Mouse (Mus musculus): Measurements from ENCODE around the gene Olfr954.

Olfr954 gene

DNA sequence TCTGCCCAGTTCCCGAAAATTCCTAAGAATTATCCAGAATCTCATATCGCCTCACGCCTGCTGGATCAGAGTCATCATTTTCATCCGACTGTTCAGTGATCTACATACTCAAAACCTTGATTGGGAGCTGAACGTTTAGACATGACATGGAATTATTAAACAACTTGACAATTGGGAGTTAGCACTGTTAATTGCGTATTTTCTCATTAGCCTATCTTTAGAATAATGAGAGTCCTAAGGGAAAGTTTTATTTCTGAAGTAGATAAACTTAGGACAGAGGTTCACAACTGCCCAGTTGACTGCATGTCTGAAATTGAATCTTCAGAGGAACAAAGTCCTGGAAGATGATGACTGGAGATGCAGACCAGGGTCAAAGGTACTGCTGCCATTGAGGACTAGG, at the start of gene Olfr954:
Olfr954 (plus strand) TSS at position 301 of the 400 bp plus-strand sequence.
- DNase-seq (ENCODE audit: low spot score), result no peak

- DNase-seq (ENCODE audit: low spot score), result no peak
Measured at GRCm38 (mm10) chr9:39427048-39427447, 29.5 kb upstream of the Olfr954 start, which contains the start of gene Olfr952. TSS of gene Olfr952 (minus strand) at chr9:39427148.

DNA sequence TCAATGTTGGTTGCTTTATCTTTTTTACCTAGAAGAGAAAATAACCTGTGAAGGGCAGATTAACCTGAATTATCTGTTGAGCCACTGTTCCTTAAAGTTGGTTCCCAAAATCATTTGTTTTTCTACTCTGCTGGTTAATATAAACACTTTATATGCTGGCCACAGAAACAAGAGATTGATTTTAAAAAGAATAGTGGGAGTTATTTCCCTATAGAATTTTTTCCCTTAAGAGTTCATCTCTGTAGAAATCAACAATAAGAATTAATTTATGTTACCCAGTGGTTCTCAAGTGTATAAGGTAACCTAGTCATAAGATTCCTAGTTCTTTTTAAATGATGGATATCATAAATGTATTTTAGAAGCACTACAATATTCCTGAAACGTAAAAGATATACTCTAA, 15.3 kb downstream of the Olfr954 start, which contains the start of gene Olfr955:
Olfr955 (minus strand) TSS at position 101 of the 400 bp plus-strand sequence.
- DNase-seq (ENCODE audit: low spot score), result no peak

DNA sequence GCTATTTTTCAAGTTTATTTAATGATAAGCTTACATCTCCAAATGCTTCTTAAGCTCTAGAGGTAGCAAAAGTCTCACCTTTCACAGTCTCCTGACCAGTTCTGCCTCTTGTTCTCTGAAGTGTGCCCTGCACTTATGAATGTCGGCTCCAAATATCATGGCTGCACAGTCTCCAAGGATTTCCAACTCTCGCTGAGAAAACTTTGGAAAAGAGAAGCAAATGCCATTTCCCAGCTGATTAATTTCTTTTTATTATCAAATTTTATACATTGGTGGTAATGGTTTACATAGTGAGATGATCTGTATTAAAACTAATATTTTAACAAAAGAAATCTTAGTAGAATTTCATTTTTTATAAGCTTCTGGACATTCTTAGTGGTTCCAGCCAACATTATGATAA, 37.4 kb downstream of the Olfr954 start, which contains the start of gene Olfr44:
Olfr44 (minus strand) TSS at position 101 of the 400 bp plus-strand sequence.
- DNase-seq (ENCODE audit: low spot score), result no peak

DNA sequence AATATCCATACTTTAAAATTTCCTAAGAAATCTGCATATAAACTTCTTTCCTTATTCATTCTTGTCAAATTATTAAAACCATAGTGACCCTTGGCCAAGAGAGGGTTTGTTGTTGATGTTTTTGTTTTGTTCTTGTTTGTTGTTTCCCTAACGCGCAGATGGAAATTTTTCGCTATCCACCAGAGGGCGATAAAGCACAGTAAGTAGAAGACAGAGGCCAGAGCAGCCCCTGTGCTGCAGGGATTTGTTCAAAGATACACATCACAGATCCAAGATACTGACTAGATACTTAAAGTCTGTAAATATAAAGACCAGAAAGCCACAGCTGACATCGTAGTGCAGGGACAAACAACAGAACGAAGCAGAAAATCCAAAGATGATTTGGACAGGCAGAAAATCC, 52.5 kb downstream of the Olfr954 start:
- no peak for DNase-seq (ENCODE audit: low spot score)

- DNase-seq (ENCODE audit: low spot score), result no peak
Measured at GRCm38 (mm10) chr9:39509412-39509811, 52.9 kb downstream of the Olfr954 start.
